Mouse (Mus musculus) heart, embryonic 15.5 days (tissue): ENCODE measurements around the gene Wdr89. TPM values are rescaled to one million over a fixed set of nuclear protein-coding genes. Genes with fewer than 3 reads are reported as not detected.

ENCODE experiments used
- ATAC-seq: fragments of 200-750 bp; cut with Nextera tagmentation; replicated peaks from 2 replicates; pipeline ENCODE4 v1.8.0; 2017; ENCODE audit warnings: low read depth, moderate TSS enrichment; ENCODE audit not compliant: insufficient number of reproducible peaks, insufficient read depth, low FRiP score
- H3K27ac ChIP-seq: fragments of 300-500 bp; sonication (generic); 2 replicates; pipeline ENCODE4 v1.5.1; 2015; ENCODE audit warnings: mild to moderate bottlenecking, inconsistent platforms
- H3K27me3 ChIP-seq: fragments of 300-500 bp; sonication (generic); 2 replicates; pipeline ENCODE4 v1.6.1; 2015; ENCODE audit warnings: inconsistent platforms
- H3K36me3 ChIP-seq: fragments of 300-500 bp; sonication (generic); 2 replicates; pipeline ENCODE4 v1.6.1; 2015; ENCODE audit warnings: mild to moderate bottlenecking, inconsistent platforms
- H3K4me1 ChIP-seq: fragments of 300-500 bp; sonication (generic); replicated peaks from 2 replicates; pipeline ENCODE4 v1.6.1; 2015; ENCODE audit warnings: inconsistent platforms
- H3K4me2 ChIP-seq: fragments of 300-500 bp; sonication (generic); 2 replicates; pipeline ENCODE4 v1.6.1; 2015; ENCODE audit warnings: inconsistent platforms, mild to moderate bottlenecking, moderate library complexity
- H3K4me3 ChIP-seq: fragments of 300-500 bp; sonication (generic); 2 replicates; pipeline ENCODE4 v1.5.1; 2015; ENCODE audit warnings: mild to moderate bottlenecking, inconsistent platforms
- H3K9ac ChIP-seq: fragments of 300-500 bp; sonication (generic); 2 replicates; pipeline ENCODE4 v1.6.1; 2015; ENCODE audit warnings: mild to moderate bottlenecking, inconsistent platforms
- H3K9me3 ChIP-seq: fragments of 300-500 bp; sonication (generic); replicated peaks from 2 replicates; pipeline ENCODE4 v1.6.1; 2016; ENCODE audit warnings: inconsistent platforms
- WGBS: fragments of 180-500 bp; shearing (Covaris S2); methylation state at CpG from one replicate; pipeline ENCODE4 v1.1.7; 2015; ENCODE audit warnings: mixed read lengths; 5-methylcytosine and 5-hydroxymethylcytosine counted together
- polyA plus RNA-seq: library from polyadenylated mRNA; unstranded; fragments of >200 nt; fragmentation: Nextera tagmentation; extraction: Ambion mirVana; gene quantifications from 2 replicates; pipeline ENCODE4 v1.2.1, GENCODE M21; 2015

Wdr89 gene
- polyA plus RNA-seq, 1 experiment from 2014 or later: 6.7 TPM

- H3K27ac ChIP-seq: no peak overlapping the region
- no peak for ATAC-seq
- H3K36me3 ChIP-seq: no peaks in the 10 kb centered on the region
- no peak overlapping the region for H3K9ac ChIP-seq
- H3K4me3 ChIP-seq: no peak overlapping the region
- no peaks in the 10 kb centered on the region for H3K27me3 ChIP-seq
- H3K4me1 ChIP-seq: peaks cover 11% of the 10 kb centered on the region
- WGBS: 81% methylated on average over 7 of the region's 7 CpGs
- H3K4me2 ChIP-seq: no peak overlapping the region
- H3K9me3 ChIP-seq: no peaks in the 10 kb centered on the region
Measured at GRCm38 (mm10) chr12:75612711-75613110, 56.6 kb downstream of the Wdr89 start.

- Histone ChIP-seq H3K9me3 (no peaks in the 10 kb centered on the region), H3K9ac (no peak overlapping the region), H3K4me1 (peaks cover 4% of the 10 kb centered on the region; the same call in 1 of the 2 replicates), H3K27me3 (no peaks in the 10 kb centered on the region), H3K4me3 (no peak overlapping the region), H3K36me3 (no peaks in the 10 kb centered on the region), H3K27ac (no peak overlapping the region), H3K4me2 (no peak overlapping the region)
- WGBS: 32% methylated on average over 4 of the region's 4 CpGs
- ATAC-seq: no peak
Measured at GRCm38 (mm10) chr12:75599490-75599889, 69.8 kb downstream of the Wdr89 start.

- H3K27me3 ChIP-seq: no peaks in the 10 kb centered on the region
- H3K4me2 ChIP-seq: no peak overlapping the region
- WGBS: 67% methylated on average over 4 of the region's 4 CpGs
- H3K36me3 ChIP-seq: no peaks in the 10 kb centered on the region
- no peak overlapping the region for H3K27ac ChIP-seq
- H3K9ac ChIP-seq: no peak overlapping the region
- H3K4me3 ChIP-seq: no peak overlapping the region
- no peak for ATAC-seq
- H3K9me3 ChIP-seq: no peaks in the 10 kb centered on the region
- peaks cover 8% of the 10 kb centered on the region for H3K4me1 ChIP-seq
Measured at GRCm38 (mm10) chr12:75598988-75599387, 70.3 kb downstream of the Wdr89 start.

GRCm38 (mm10) chr12:75597707-75598106 lies 71.6 kb downstream of the Wdr89 start:
- WGBS: 85% methylated on average over 4 of the region's 4 CpGs
- no peak overlapping the region for H3K9ac ChIP-seq
- peaks cover 12% of the 10 kb centered on the region for H3K4me1 ChIP-seq
- no peaks in the 10 kb centered on the region for H3K27me3 ChIP-seq
- no peak overlapping the region for H3K4me2 ChIP-seq
- H3K36me3 ChIP-seq: no peaks in the 10 kb centered on the region; the same call in none of the 2 replicates
- H3K27ac ChIP-seq: no peak overlapping the region
- H3K4me3 ChIP-seq: no peak overlapping the region
- ATAC-seq: no peak
- no peaks in the 10 kb centered on the region for H3K9me3 ChIP-seq

- no peaks in the 10 kb centered on the region for H3K27me3 ChIP-seq
- peaks cover 12% of the 10 kb centered on the region for H3K4me1 ChIP-seq
- peak within 1 kb of the TSS; percentile 83 for H3K4me3 ChIP-seq
- WGBS: under 1% methylated on average over 72 of the region's 72 CpGs
- peak; percentile 99 for ATAC-seq
- no peaks in the 10 kb centered on the region for H3K9me3 ChIP-seq
- H3K27ac ChIP-seq: peak within 1 kb of the TSS; percentile 97
- H3K9ac ChIP-seq: peak within 1 kb of the TSS; percentile 99
- peak within 1 kb of the TSS; percentile 88 for H3K4me2 ChIP-seq
- H3K36me3 ChIP-seq: no peaks in the 10 kb centered on the region; the same call in none of the 2 replicates
Measured at GRCm38 (mm10) chr12:75596154-75597002, 73.0 kb downstream of the Wdr89 start, which contains the start of gene Ppp2r5e. TSS of gene Ppp2r5e (minus strand) at chr12:75596245.

GRCm38 (mm10) chr12:75595291-75596153 lies 73.8 kb downstream of the Wdr89 start:
- WGBS: under 1% methylated on average over 77 of the region's 97 CpGs
- H3K4me3 ChIP-seq: peak overlapping the region; percentile 83
- peaks cover 12% of the 10 kb centered on the region for H3K4me1 ChIP-seq
- ATAC-seq: peak; percentile 24
- peaks cover under 1% of the 10 kb centered on the region for H3K36me3 ChIP-seq
- H3K27ac ChIP-seq: peak overlapping the region; percentile 95
- peak overlapping the region; percentile 88 for H3K4me2 ChIP-seq
- no peaks in the 10 kb centered on the region for H3K27me3 ChIP-seq
- peak overlapping the region; percentile 91 for H3K9ac ChIP-seq
- no peaks in the 10 kb centered on the region for H3K9me3 ChIP-seq

- Histone ChIP-seq H3K27me3 (no peaks in the 10 kb centered on the region), H3K9me3 (no peaks in the 10 kb centered on the region), H3K36me3 (peaks cover 11% of the 10 kb centered on the region), H3K4me2 (peak overlapping the region; percentile 88), H3K4me1 (peaks cover 12% of the 10 kb centered on the region), H3K4me3 (peak overlapping the region; percentile 83), H3K27ac (no peak overlapping the region), H3K9ac (no peak overlapping the region)
- no peak for ATAC-seq
- WGBS: 44% methylated on average over 5 of the region's 5 CpGs
Measured at GRCm38 (mm10) chr12:75594404-75594803, 74.9 kb downstream of the Wdr89 start.

GRCm38 (mm10) chr12:75593817-75594216 lies 75.5 kb downstream of the Wdr89 start:
- Histone ChIP-seq H3K9me3 (no peaks in the 10 kb centered on the region), H3K4me3 (peak overlapping the region; percentile 83; the same call in 1 of the 2 replicates), H3K4me2 (peak overlapping the region; percentile 88), H3K9ac (no peak overlapping the region), H3K36me3 (peaks cover 11% of the 10 kb centered on the region), H3K4me1 (peaks cover 12% of the 10 kb centered on the region), H3K27me3 (no peaks in the 10 kb centered on the region), H3K27ac (no peak overlapping the region)
- no peak for ATAC-seq
- WGBS: 76% methylated on average over 4 of the region's 4 CpGs

GRCm38 (mm10) chr12:75587501-75587900 lies 81.8 kb downstream of the Wdr89 start:
- no peak overlapping the region for H3K27ac ChIP-seq
- H3K4me1 ChIP-seq: no peaks in the 10 kb centered on the region
- H3K27me3 ChIP-seq: no peaks in the 10 kb centered on the region
- H3K36me3 ChIP-seq: peaks cover 29% of the 10 kb centered on the region
- no peak overlapping the region for H3K9ac ChIP-seq
- H3K9me3 ChIP-seq: no peaks in the 10 kb centered on the region
- ATAC-seq: no peak
- no peak overlapping the region for H3K4me3 ChIP-seq
- no peak overlapping the region for H3K4me2 ChIP-seq

GRCm38 (mm10) chr12:75583776-75584175 lies 85.6 kb downstream of the Wdr89 start:
- Histone ChIP-seq H3K27me3 (no peaks in the 10 kb centered on the region), H3K27ac (no peak overlapping the region), H3K9ac (no peak overlapping the region), H3K4me2 (no peak overlapping the region), H3K36me3 (peaks cover 18% of the 10 kb centered on the region), H3K4me3 (no peak overlapping the region), H3K4me1 (peaks cover 11% of the 10 kb centered on the region), H3K9me3 (no peaks in the 10 kb centered on the region)
- ATAC-seq: no peak
- 77% methylated on average over 3 of the region's 3 CpGs for WGBS
